Mouse (Mus musculus) lung, embryonic 14.5 days (tissue): ENCODE measurements around the gene Gga1. TPM values are rescaled to one million over a fixed set of nuclear protein-coding genes. Genes with fewer than 3 reads are reported as not detected.
A peak's percentile ranks its signal among the peaks of the same experiment; 100 is the strongest.
"Not testable (repeated sequence)": the region's sequence is repeated elsewhere in the genome, so short reads cannot be mapped to it uniquely, and the experiment has no call there.

ENCODE experiments used
- ATAC-seq: fragments of 200-750 bp; cut with Nextera tagmentation; 2 replicates; pipeline ENCODE4 v1.8.0; 2017; ENCODE audit warnings: mild to moderate bottlenecking, moderate TSS enrichment, moderate library complexity; ENCODE audit not compliant: insufficient read depth
- DNase-seq: peaks from one replicate; pipeline ENCODE4 v3.0.0-alpha.2; 2015
- H3K27ac ChIP-seq: fragments of 300-500 bp; sonication (generic); 2 replicates; pipeline ENCODE4 v1.5.1; 2014; ENCODE audit warnings: low read depth, mild to moderate bottlenecking, moderate library complexity
- H3K27me3 ChIP-seq: fragments of 300-500 bp; sonication (generic); 2 replicates; pipeline ENCODE4 v1.6.1; 2014; ENCODE audit warnings: low read length, control low read depth; ENCODE audit not compliant: insufficient read depth
- H3K36me3 ChIP-seq: fragments of 300-500 bp; sonication (generic); 2 replicates; pipeline ENCODE4 v1.6.1; 2014; ENCODE audit warnings: control low read depth; ENCODE audit not compliant: insufficient read depth
- H3K4me1 ChIP-seq: fragments of 300-500 bp; sonication (generic); 2 replicates; pipeline ENCODE4 v1.6.1; 2014; ENCODE audit warnings: antibody characterized with exemption, control low read depth; ENCODE audit not compliant: insufficient read depth
- H3K4me2 ChIP-seq: fragments of 300-500 bp; sonication (generic); 2 replicates; pipeline ENCODE4 v1.6.1; 2014; ENCODE audit warnings: mild to moderate bottlenecking
- H3K4me3 ChIP-seq: fragments of 300-500 bp; sonication (generic); 2 replicates; pipeline ENCODE4 v1.5.1; 2014; ENCODE audit warnings: low read depth, low read length
- H3K9ac ChIP-seq: fragments of 300-500 bp; sonication (generic); 2 replicates; pipeline ENCODE4 v1.6.1; 2014
- H3K9me3 ChIP-seq: fragments of 300-500 bp; sonication (generic); 2 replicates; pipeline ENCODE4 v1.6.1; 2016; ENCODE audit warnings: low read depth, low read length, control low read depth
- CTCF ChIP-seq: IDR thresholded peaks from 2 replicates; pipeline ENCODE4 v1.5.1; 2016; ENCODE audit warnings: antibody characterized with exemption, low read depth
- WGBS: fragments of 180-500 bp; shearing (Covaris S2); extraction: QIAGEN DNeasy Blood & Tissue Kit; methylation state at CpG from one replicate; pipeline ENCODE4 v1.1.7; 2014; 5-methylcytosine and 5-hydroxymethylcytosine counted together
- polyA plus RNA-seq: library from polyadenylated mRNA; unstranded; fragments of >200 nt; fragmentation: Nextera tagmentation; extraction: Ambion mirVana; gene quantifications from 2 replicates; pipeline ENCODE4 v1.2.1, GENCODE M21; 2014

The Gga1 gene
- polyA plus RNA-seq, 1 experiment from 2014 or later, result 57.0 TPM

GRCm38 (mm10) chr15:78875537-78875936, 1.5 kb upstream of the Gga1 start:
- no peak for DNase-seq
- Histone ChIP-seq H3K9me3 (no peaks in the 10 kb centered on the region), H3K27me3 (no peaks in the 10 kb centered on the region), H3K4me2 (peak overlapping the region; percentile 78), H3K4me1 (peaks cover 6% of the 10 kb centered on the region; the same call in 1 of the 2 replicates), H3K9ac (peak overlapping the region; percentile 84; the same call in 1 of the 2 replicates), H3K4me3 (no peak overlapping the region), H3K27ac (peak overlapping the region; percentile 99), H3K36me3 (peaks cover 8% of the 10 kb centered on the region)
- ATAC-seq, result no peak
- TF ChIP-seq CTCF, result no peak
- WGBS, result 64% methylated on average over 5 of the region's 5 CpGs

- peak overlapping the region; percentile 72 for H3K4me3 ChIP-seq
- ATAC-seq (peak; percentile 29), DNase-seq (peak; percentile 95)
- peaks cover 6% of the 10 kb centered on the region; the same call in 1 of the 2 replicates for H3K4me1 ChIP-seq
- peak overlapping the region; percentile 78 for H3K4me2 ChIP-seq
- H3K36me3 ChIP-seq, result peaks cover 16% of the 10 kb centered on the region
- H3K9me3 ChIP-seq, result no peaks in the 10 kb centered on the region
- under 1% methylated on average over 17 of the region's 17 CpGs for WGBS
- peak overlapping the region; percentile 99 for H3K27ac ChIP-seq
- H3K27me3 ChIP-seq, result no peaks in the 10 kb centered on the region
- peak overlapping the region; percentile 84 for H3K9ac ChIP-seq
- TF ChIP-seq CTCF, result peak; percentile 87
These were observed 713 bp upstream of the Gga1 start for GRCm38 (mm10) chr15:78876258-78876696.

- no peak; the same call in 1 of the 2 replicates for TF ChIP-seq CTCF
- Histone ChIP-seq H3K4me3 (peak overlapping the region; percentile 72), H3K9me3 (no peaks in the 10 kb centered on the region), H3K4me1 (peaks cover 6% of the 10 kb centered on the region; the same call in 1 of the 2 replicates), H3K27me3 (no peaks in the 10 kb centered on the region), H3K4me2 (peak overlapping the region; percentile 78), H3K9ac (peak overlapping the region; percentile 84), H3K36me3 (peaks cover 32% of the 10 kb centered on the region), H3K27ac (peak overlapping the region; percentile 99)
- ATAC-seq (peak; percentile 1; the same call in 1 of the 2 replicates), DNase-seq (peak; percentile 52)
- 1% methylated on average over 17 of the region's 17 CpGs for WGBS
These were observed 910 bp downstream of the Gga1 start for GRCm38 (mm10) chr15:78877810-78878390.

- not testable (repeated sequence) for H3K9me3 ChIP-seq, H3K9ac ChIP-seq, H3K4me1 ChIP-seq, H3K27ac ChIP-seq, ATAC-seq, H3K27me3 ChIP-seq, H3K4me3 ChIP-seq
- H3K36me3 ChIP-seq, result peaks cover 42% of the 10 kb centered on the region
- DNase-seq, result peak; percentile 52
- peak overlapping the region; percentile 78; the same call in 1 of the 2 replicates for H3K4me2 ChIP-seq
- 24% methylated on average over 7 of the region's 7 CpGs for WGBS
These were observed 2.0 kb downstream of the Gga1 start for GRCm38 (mm10) chr15:78878792-78879516.

- H3K9ac ChIP-seq, result no peak overlapping the region
- H3K27ac ChIP-seq, result no peak overlapping the region
- peaks cover 55% of the 10 kb centered on the region for H3K36me3 ChIP-seq
- ATAC-seq, result no peak
- 94% methylated on average over 8 of the region's 8 CpGs for WGBS
- H3K4me2 ChIP-seq, result no peak overlapping the region
- H3K27me3 ChIP-seq, result no peaks in the 10 kb centered on the region
- no peak for TF ChIP-seq CTCF
- H3K4me3 ChIP-seq, result no peak overlapping the region
- no peaks in the 10 kb centered on the region for H3K9me3 ChIP-seq
- 0 out of 2 replicates have a peak, but pooled peaks cover 6% of the 10 kb centered on the region for H3K4me1 ChIP-seq
- DNase-seq, result no peak
These were observed 3.4 kb downstream of the Gga1 start for GRCm38 (mm10) chr15:78880432-78880831.

- Histone ChIP-seq H3K9ac (no peak overlapping the region; the same call in 1 of the 2 replicates), H3K4me2 (no peak overlapping the region), H3K9me3 (no peaks in the 10 kb centered on the region), H3K36me3 (peaks cover 69% of the 10 kb centered on the region), H3K27me3 (no peaks in the 10 kb centered on the region), H3K27ac (no peak overlapping the region), H3K4me1 (0 out of 2 replicates have a peak, but pooled peaks cover 6% of the 10 kb centered on the region), H3K4me3 (no peak overlapping the region)
- peak; percentile 20 for TF ChIP-seq CTCF
- 85% methylated on average over 3 of the region's 3 CpGs for WGBS
- DNase-seq (no peak), ATAC-seq (no peak)
These were observed 4.8 kb downstream of the Gga1 start for GRCm38 (mm10) chr15:78881828-78882227.

- DNase-seq (peak; percentile 31), ATAC-seq (peak; percentile 48)
- H3K4me2 ChIP-seq, result 0 out of 2 replicates have a peak overlapping the region, but pooled peaks have one; percentile 23
- no peak overlapping the region for H3K9ac ChIP-seq
- no peak overlapping the region for H3K4me3 ChIP-seq
- peaks cover 6% of the 10 kb centered on the region; the same call in 1 of the 2 replicates for H3K4me1 ChIP-seq
- H3K27ac ChIP-seq, result peak overlapping the region; percentile 58; the same call in 1 of the 2 replicates
- no peaks in the 10 kb centered on the region for H3K27me3 ChIP-seq
- no peaks in the 10 kb centered on the region for H3K9me3 ChIP-seq
- H3K36me3 ChIP-seq, result peaks cover 95% of the 10 kb centered on the region
- WGBS, result 21% methylated on average over 13 of the region's 13 CpGs
- no peak for TF ChIP-seq CTCF
These were observed 12.4 kb downstream of the Gga1 start for GRCm38 (mm10) chr15:78889401-78889853.
